Mouse (Mus musculus) ovary, adult 10 weeks (tissue): ENCODE measurements around the gene Gm3880. TPM values are rescaled to one million over a fixed set of nuclear protein-coding genes. Genes with fewer than 3 reads are reported as not detected.

Source experiments
- polyA plus RNA-seq: library from polyadenylated mRNA; stranded (reverse); fragments of 350-450 nt; fragmentation: Illumina TruSeq; extraction: RNeasy Lipid Tissue Mini Kit (QIAGEN cat#74804); gene quantifications from one replicate; pipeline ENCODE4 v1.2.3, GENCODE M21; 2014

Gene Gm3880
- not detected for polyA plus RNA-seq

GRCm38 (mm10) chrX:102686872-102687271 is at the start of gene Gm3880:
Gene Gm3880 (minus strand): TSS chrX:102686972.

DNA sequence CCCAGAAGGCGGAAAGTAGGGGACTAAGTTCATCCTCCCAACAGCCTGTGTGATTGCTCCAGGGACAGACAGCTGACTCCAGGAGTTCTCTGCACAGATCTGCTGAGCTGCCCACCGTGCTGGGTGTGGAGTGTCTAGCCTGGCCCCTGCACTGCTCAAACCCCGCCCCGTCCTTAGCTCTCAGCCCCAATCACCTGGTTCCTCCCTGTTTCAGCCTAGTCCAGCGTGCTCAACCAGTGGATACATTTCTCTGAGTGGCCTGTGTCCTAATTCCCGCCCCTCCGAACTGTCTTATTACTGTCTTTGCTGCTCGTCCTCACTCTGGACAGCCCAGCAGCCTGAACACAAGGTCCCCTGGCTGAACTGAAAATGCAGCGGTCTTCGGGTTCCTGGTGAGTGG is 20.8 kb upstream of the Gm3880 start, which contains the start of the genes Gm9112 and Dmrtc1b:
Gene Gm9112, minus strand, starts transcription at position 101 of the 400 bp plus-strand sequence.
Gene Dmrtc1b, plus strand, starts transcription at position 331 of the 400 bp plus-strand sequence.

GRCm38 (mm10) chrX:102643823-102644572 is 42.8 kb downstream of the Gm3880 start, which contains the start of gene Phka1:
Gene Phka1 (minus strand): TSS chrX:102644246.

Other genes with a start within 250 kb of the Gm3880 start
- 10.2 TPM for gene Hdac8, start 181.6 kb downstream of the Gm3880 start, polyA plus RNA-seq
- 14.1 TPM for gene Phka1, start 42.7 kb downstream of the Gm3880 start, polyA plus RNA-seq
- gene Gm9112, start 20.7 kb upstream of the Gm3880 start, polyA plus RNA-seq: not detected
- not detected for gene Dmrtc1b, start 20.9 kb upstream of the Gm3880 start, polyA plus RNA-seq
- gene Dmrtc1c1, start 116.0 kb upstream of the Gm3880 start, polyA plus RNA-seq: not detected
- gene Dmrtc1c2, start 167.6 kb upstream of the Gm3880 start, polyA plus RNA-seq: not detected
- not detected for gene 1700031F05Rik, start 181.0 kb upstream of the Gm3880 start, polyA plus RNA-seq
- 3.6 TPM for gene Dmrtc1a, start 221.7 kb upstream of the Gm3880 start, polyA plus RNA-seq
- not detected for gene 1700011M02Rik, start 221.9 kb upstream of the Gm3880 start, polyA plus RNA-seq
- gene 1700018G05Rik, start 241.4 kb upstream of the Gm3880 start, polyA plus RNA-seq: not detected